Mouse (Mus musculus): ENCODE data around the gene Vmn2r85. TPM values are rescaled to one million over a fixed set of nuclear protein-coding genes. Genes with fewer than 3 reads are reported as not detected.
"Not testable (repeated sequence)": the region's sequence is repeated elsewhere in the genome, so short reads cannot be mapped to it uniquely, and the experiment has no call there.

Vmn2r85 gene
- polyA plus RNA-seq (2015; fragmentation: Nextera tagmentation; extraction: Ambion mirVana): not detected in 2 replicates

DNA sequence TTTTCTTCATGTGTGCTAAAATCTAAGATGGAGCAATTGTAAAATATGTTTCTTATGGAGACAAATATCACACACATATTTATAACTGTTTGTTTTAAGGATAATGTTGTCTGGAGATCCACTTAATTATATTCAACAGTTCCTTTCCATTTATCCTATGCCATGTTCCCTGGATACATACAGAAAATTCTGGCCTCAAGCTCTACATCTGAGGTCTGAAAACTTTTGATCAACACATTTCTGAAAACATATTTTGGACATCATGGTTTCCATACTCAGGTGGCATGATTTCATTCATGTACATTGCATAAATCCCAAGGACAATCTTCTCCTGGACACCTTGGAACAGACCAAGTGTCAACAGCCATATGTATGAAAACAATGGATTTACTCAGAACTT lies at the start of gene Vmn2r85:
TSS of gene Vmn2r85 (minus strand) at position 101 of the 400 bp plus-strand sequence.
- H3K27ac ChIP-seq (ENCODE audit: low read depth, low read length); ATAC-seq: not testable (repeated sequence)

DNA sequence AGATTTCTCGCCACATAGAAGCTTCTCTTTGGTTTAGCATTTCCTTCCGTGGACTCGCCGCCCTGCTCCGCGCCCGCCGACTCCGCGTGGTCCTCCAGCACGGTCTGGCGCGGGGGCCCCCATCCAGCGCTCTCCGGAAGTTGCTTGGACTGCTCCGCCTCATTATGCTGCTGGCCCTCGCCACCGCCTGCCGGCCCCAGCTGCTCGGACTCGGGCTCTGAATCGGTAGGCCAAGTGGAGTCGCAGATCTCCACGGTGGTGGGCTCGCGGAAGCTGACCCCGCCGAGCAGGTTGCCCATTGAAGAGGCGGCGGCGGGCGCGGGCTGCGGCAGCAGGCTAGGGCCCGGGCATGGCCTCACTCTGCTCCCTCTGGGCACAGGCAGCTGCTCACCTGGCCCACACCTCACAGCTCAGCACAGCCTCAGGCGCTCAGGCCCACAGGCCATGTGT lies 40.8 kb upstream of the Vmn2r85 start:
- no peaks in the 10 kb centered on the region for H3K4me1 ChIP-seq (replicated peaks; ENCODE audit: control insufficient read depth, insufficient read depth, low read length)
- no peak for TF ChIP-seq CTCF (IDR thresholded peaks at IDR 0.05; ENCODE audit: low read depth)
- no peaks in the 10 kb centered on the region for H3K36me3 ChIP-seq (ENCODE audit: control insufficient read depth, insufficient read depth)
- no peaks in the 10 kb centered on the region for H3K9me3 ChIP-seq (ENCODE audit: control insufficient read depth)
- H3K27me3 ChIP-seq (replicated peaks; ENCODE audit: control insufficient read depth, insufficient read depth, low read length): no peaks in the 10 kb centered on the region
- peak; percentile 63 for ATAC-seq
- no peak overlapping the region for H3K27ac ChIP-seq (ENCODE audit: low read depth, low read length)
- H3K4me2 ChIP-seq (replicated peaks; ENCODE audit: low read depth): peak overlapping the region; percentile 69
- peak overlapping the region; percentile 18; the same call in 1 of the 2 replicates for H3K9ac ChIP-seq (ENCODE audit: low read depth, low read length)
- H3K4me3 ChIP-seq (ENCODE audit: low read depth, low read length): peak overlapping the region; percentile 31
- 6% methylated on average over 36 of the region's 36 CpGs for WGBS

More for the DNA sequence above, at the start of gene Vmn2r85:
- not testable (repeated sequence) for H3K36me3 ChIP-seq (ENCODE audit: control insufficient read depth, insufficient read depth); H3K4me2 ChIP-seq (replicated peaks; ENCODE audit: low read depth); H3K4me3 ChIP-seq (ENCODE audit: low read depth, low read length); H3K27me3 ChIP-seq (replicated peaks; ENCODE audit: control insufficient read depth, insufficient read depth, low read length); H3K9ac ChIP-seq (ENCODE audit: low read depth, low read length); H3K9me3 ChIP-seq (ENCODE audit: control insufficient read depth); H3K4me1 ChIP-seq (replicated peaks; ENCODE audit: control insufficient read depth, insufficient read depth, low read length)

DNA sequence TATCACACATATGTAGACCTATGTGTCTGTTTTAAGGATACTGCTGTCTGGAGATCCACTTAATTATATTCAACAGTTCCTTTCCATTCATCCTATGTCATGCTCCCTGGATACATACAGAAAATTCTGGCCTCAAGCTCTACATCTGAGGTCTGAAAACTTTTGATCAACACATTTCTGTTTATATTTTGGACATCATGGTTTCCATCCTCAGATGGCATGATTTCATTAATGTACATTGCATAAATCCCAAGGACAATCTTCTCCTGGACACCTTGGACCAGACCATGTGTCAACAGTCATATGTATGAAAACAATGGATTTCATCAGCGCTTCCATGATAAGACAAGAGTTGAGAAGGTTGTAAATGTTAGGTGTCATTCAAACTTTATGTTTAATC lies 26.4 kb upstream of the Vmn2r85 start, which contains the start of gene Vmn2r86:
TSS of gene Vmn2r86 (minus strand) at position 101 of the 400 bp plus-strand sequence.
- H3K9ac ChIP-seq (ENCODE audit: low read depth, low read length); H3K4me2 ChIP-seq (replicated peaks; ENCODE audit: low read depth); H3K27me3 ChIP-seq (replicated peaks; ENCODE audit: control insufficient read depth, insufficient read depth, low read length); H3K27ac ChIP-seq (ENCODE audit: low read depth, low read length); H3K36me3 ChIP-seq (ENCODE audit: control insufficient read depth, insufficient read depth); ATAC-seq; H3K4me1 ChIP-seq (replicated peaks; ENCODE audit: control insufficient read depth, insufficient read depth, low read length); H3K9me3 ChIP-seq (ENCODE audit: control insufficient read depth); H3K4me3 ChIP-seq (ENCODE audit: low read depth, low read length): not testable (repeated sequence)
- 75% methylated on average over 1 of the region's 1 CpGs for WGBS

DNA sequence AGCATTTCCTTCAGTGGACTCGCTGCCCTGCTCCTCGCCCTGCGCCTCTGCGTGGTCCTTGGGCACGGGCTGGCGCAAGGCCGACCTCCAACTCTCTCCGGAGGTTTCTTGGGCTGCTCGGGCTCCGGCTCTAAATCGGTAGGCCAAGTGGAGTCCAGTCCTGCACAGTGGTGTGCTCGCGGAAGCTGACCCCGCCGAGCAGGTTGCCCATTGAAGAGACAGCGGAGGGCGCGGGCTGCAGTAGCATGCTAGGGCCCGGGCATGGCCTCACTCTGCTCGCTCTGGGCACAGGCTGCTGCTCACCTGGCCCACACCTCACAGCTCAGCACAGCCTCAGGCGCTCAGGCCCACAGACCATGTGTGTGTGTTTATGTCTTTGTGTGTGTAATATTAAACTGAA lies 15.3 kb upstream of the Vmn2r85 start:
- no peak overlapping the region for H3K4me2 ChIP-seq (replicated peaks; ENCODE audit: low read depth)
- TF ChIP-seq CTCF (IDR thresholded peaks at IDR 0.05; ENCODE audit: low read depth): no peak
- H3K27ac ChIP-seq (ENCODE audit: low read depth, low read length): no peak overlapping the region
- no peaks in the 10 kb centered on the region for H3K27me3 ChIP-seq (replicated peaks; ENCODE audit: control insufficient read depth, insufficient read depth, low read length)
- ATAC-seq: no peak
- WGBS: 85% methylated on average over 21 of the region's 21 CpGs
- H3K9ac ChIP-seq (ENCODE audit: low read depth, low read length): no peak overlapping the region
- no peaks in the 10 kb centered on the region for H3K36me3 ChIP-seq (ENCODE audit: control insufficient read depth, insufficient read depth)
- no peak overlapping the region for H3K4me3 ChIP-seq (ENCODE audit: low read depth, low read length)
- H3K9me3 ChIP-seq (ENCODE audit: control insufficient read depth): no peaks in the 10 kb centered on the region
- no peaks in the 10 kb centered on the region for H3K4me1 ChIP-seq (replicated peaks; ENCODE audit: control insufficient read depth, insufficient read depth, low read length)

DNA sequence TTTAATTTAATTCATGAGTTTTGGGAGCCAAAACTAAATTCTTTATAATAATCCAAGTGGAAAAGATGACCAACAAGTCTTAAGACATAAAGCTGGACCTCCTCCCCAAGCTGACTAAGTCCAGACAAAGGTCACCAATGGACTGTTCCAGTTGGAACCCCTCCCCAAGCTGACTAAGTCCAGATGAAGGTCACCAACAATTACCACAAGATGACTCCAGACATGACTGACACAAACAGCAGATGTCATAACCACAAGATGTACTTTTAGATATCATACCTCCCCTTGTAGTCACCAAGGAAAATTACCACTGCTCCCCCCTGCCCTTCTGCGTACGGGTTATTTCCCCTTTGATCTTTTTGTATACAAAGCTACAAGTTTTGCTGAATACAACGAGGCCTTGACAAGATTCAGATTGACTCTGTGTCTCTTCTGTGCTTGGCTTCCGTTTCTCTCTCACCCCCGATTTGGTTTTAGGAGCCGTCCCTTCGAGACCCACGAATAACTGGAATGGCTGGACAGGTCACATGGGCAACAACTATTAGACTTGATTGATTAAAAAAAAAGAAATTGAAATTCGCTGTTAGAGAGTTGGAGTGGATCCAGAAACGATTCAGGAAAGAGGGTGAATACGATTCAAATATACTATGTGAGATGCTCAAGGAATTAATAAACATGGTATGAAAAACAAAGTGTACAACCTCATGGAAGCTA lies 4.8 kb upstream of the Vmn2r85 start:
- H3K9me3 ChIP-seq (ENCODE audit: control insufficient read depth); H3K4me3 ChIP-seq (ENCODE audit: low read depth, low read length); H3K27me3 ChIP-seq (replicated peaks; ENCODE audit: control insufficient read depth, insufficient read depth, low read length); H3K36me3 ChIP-seq (ENCODE audit: control insufficient read depth, insufficient read depth); H3K4me1 ChIP-seq (replicated peaks; ENCODE audit: control insufficient read depth, insufficient read depth, low read length); H3K27ac ChIP-seq (ENCODE audit: low read depth, low read length); H3K9ac ChIP-seq (ENCODE audit: low read depth, low read length); ATAC-seq; H3K4me2 ChIP-seq (replicated peaks; ENCODE audit: low read depth): not testable (repeated sequence)
- WGBS: 85% methylated on average over 11 of the region's 11 CpGs

DNA sequence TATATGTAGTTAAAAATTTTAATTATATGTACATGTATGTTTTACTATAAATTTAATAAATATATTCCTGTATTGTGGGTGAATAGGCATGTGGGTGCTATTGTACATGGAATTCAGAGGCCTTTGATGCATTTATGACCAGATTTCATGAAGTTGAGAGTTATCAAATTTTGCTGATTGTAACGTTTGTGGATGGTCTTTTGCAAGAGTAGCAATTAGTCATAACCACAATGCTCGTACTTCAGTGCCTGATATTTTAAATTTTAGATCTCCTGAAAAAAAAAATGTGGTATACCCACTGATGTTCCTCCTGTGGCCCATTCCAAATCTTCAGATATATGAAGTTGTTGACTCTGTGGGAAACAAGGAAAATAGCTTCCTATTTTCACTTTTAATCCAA lies 7.1 kb downstream of the Vmn2r85 start:
- not testable (repeated sequence) for H3K9me3 ChIP-seq (ENCODE audit: control insufficient read depth); H3K4me1 ChIP-seq (replicated peaks; ENCODE audit: control insufficient read depth, insufficient read depth, low read length); H3K4me3 ChIP-seq (ENCODE audit: low read depth, low read length); H3K4me2 ChIP-seq (replicated peaks; ENCODE audit: low read depth); H3K27ac ChIP-seq (ENCODE audit: low read depth, low read length); H3K36me3 ChIP-seq (ENCODE audit: control insufficient read depth, insufficient read depth); H3K9ac ChIP-seq (ENCODE audit: low read depth, low read length); ATAC-seq; H3K27me3 ChIP-seq (replicated peaks; ENCODE audit: control insufficient read depth, insufficient read depth, low read length)
- 62% methylated on average over 2 of the region's 2 CpGs for whole genome bisulfite sequencing

DNA sequence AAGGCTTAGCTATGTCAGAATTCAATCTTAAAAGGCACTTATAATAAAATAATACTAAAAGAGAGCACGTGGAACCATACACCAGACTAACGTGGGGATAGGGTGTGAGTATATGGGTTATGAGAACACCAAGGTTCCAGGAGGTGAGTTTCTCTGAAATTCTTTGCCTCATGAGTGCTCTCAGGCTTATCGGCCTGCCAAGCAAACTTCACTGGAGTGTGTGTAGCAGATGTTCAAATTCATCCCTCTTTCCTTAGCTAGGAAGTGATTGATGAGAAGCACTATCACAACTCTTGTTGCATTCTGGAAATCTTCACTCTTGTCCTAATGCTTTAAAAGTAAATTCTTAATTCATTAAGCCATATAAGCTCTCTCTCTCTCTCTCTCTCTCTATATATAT lies 9.1 kb downstream of the Vmn2r85 start:
- H3K9me3 ChIP-seq (ENCODE audit: control insufficient read depth): no peaks in the 10 kb centered on the region
- H3K4me3 ChIP-seq (ENCODE audit: low read depth, low read length): no peak overlapping the region
- no peaks in the 10 kb centered on the region for H3K27me3 ChIP-seq (replicated peaks; ENCODE audit: control insufficient read depth, insufficient read depth, low read length)
- 88% methylated on average over 3 of the region's 3 CpGs for WGBS
- no peak overlapping the region for H3K27ac ChIP-seq (ENCODE audit: low read depth, low read length)
- TF ChIP-seq CTCF (IDR thresholded peaks at IDR 0.05; ENCODE audit: low read depth): no peak
- no peaks in the 10 kb centered on the region for H3K4me1 ChIP-seq (replicated peaks; ENCODE audit: control insufficient read depth, insufficient read depth, low read length)
- no peak overlapping the region for H3K9ac ChIP-seq (ENCODE audit: low read depth, low read length)
- no peaks in the 10 kb centered on the region for H3K36me3 ChIP-seq (ENCODE audit: control insufficient read depth, insufficient read depth)
- H3K4me2 ChIP-seq (replicated peaks; ENCODE audit: low read depth): no peak overlapping the region
- ATAC-seq: no peak

DNA sequence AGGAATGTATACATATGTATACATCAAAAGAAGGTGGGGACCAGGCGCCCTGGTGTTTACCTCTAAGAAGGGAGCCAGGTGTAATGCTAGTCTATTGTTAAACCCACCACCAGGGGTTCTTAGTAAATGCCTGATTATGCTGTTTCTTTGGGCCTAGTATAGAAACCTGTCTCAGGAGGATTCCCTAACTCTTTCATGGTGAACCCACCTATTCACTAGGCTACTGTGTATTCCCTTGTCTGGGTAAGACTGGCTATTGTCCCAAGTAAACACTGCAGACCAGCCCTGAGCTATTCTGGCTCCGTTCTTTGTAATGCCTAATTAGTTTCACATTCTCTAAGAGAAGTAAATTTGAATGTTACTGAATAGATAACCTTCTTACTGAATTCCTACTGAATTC lies 9.5 kb downstream of the Vmn2r85 start:
- H3K27ac ChIP-seq (ENCODE audit: low read depth, low read length); H3K36me3 ChIP-seq (ENCODE audit: control insufficient read depth, insufficient read depth); ATAC-seq; H3K4me3 ChIP-seq (ENCODE audit: low read depth, low read length); H3K4me1 ChIP-seq (replicated peaks; ENCODE audit: control insufficient read depth, insufficient read depth, low read length); H3K9me3 ChIP-seq (ENCODE audit: control insufficient read depth); H3K4me2 ChIP-seq (replicated peaks; ENCODE audit: low read depth); H3K9ac ChIP-seq (ENCODE audit: low read depth, low read length); H3K27me3 ChIP-seq (replicated peaks; ENCODE audit: control insufficient read depth, insufficient read depth, low read length): not testable (repeated sequence)
- WGBS: 46% methylated on average over 2 of the region's 2 CpGs

DNA sequence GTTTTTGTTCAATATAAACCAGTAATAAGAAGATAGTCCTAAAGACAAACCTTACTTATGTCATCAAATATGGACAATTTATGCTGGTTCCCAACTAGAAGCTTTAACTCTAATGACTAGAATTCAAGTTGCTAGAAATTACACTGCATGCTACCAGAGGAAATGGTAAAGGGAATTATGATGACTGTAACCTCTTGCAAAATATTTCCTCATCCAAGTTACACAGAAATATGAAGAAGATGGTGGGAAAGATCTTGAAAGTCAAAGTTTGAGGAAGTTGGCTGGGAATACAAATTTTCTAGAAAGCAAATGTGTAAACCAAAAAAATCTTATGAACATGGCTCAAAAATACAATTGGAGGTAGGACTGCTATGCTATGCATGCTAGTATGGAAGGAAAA lies 13.2 kb downstream of the Vmn2r85 start:
- not testable (repeated sequence) for H3K27me3 ChIP-seq (replicated peaks; ENCODE audit: control insufficient read depth, insufficient read depth, low read length); H3K4me2 ChIP-seq (replicated peaks; ENCODE audit: low read depth); H3K27ac ChIP-seq (ENCODE audit: low read depth, low read length); H3K9ac ChIP-seq (ENCODE audit: low read depth, low read length); H3K4me3 ChIP-seq (ENCODE audit: low read depth, low read length); H3K36me3 ChIP-seq (ENCODE audit: control insufficient read depth, insufficient read depth); H3K4me1 ChIP-seq (replicated peaks; ENCODE audit: control insufficient read depth, insufficient read depth, low read length); H3K9me3 ChIP-seq (ENCODE audit: control insufficient read depth); ATAC-seq
